Mouse (Mus musculus): ENCODE measurements around the gene Vmn2r66. TPM values are rescaled to one million over a fixed set of nuclear protein-coding genes. Genes with fewer than 3 reads are reported as not detected.

The Vmn2r66 gene
- not detected in 2 replicates for polyA plus RNA-seq (2012; rRNA removed)

GRCm38 (mm10) chr7:85012168-85012567 is at the start of gene Vmn2r66:
Vmn2r66 (minus strand) TSS chr7:85012268.

DNA sequence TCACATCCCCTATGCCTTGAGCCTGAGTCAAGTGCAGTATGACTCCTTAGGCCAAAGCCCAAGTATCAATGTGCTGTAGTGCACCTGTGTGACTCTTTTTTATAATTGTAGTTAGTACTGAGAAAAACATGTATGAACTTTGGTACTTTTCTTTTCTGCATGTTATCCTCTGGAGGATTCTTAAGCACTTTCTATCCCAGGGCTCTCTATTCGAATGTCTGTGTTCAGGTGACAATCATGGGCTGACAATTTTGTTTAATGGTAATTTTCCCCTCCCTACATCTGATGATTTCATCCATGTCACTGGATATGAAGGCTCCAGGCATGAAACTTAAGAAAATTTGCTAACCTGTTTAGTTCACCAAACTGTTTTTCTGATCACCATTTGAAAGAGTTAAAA is 48.1 kb downstream of the Vmn2r66 start, which contains the start of gene Vmn2r65:
TSS of gene Vmn2r65 (minus strand) at position 101 of the 400 bp plus-strand sequence.

Other genes starting within 250 kb of the Vmn2r66 start
- gene Olfr291, start 158.7 kb downstream of the Vmn2r66 start, polyA plus RNA-seq (2012; rRNA removed): not detected in 2 replicates
- not detected in 2 replicates for gene Vmn2r65, start 48.2 kb downstream of the Vmn2r66 start, polyA plus RNA-seq (2012; rRNA removed)
- not detected in 2 replicates for gene Vmn2r67, start 143.7 kb upstream of the Vmn2r66 start, polyA plus RNA-seq (2012; rRNA removed)
- gene Vmn2r68, start 225.5 kb upstream of the Vmn2r66 start, polyA plus RNA-seq (2012; rRNA removed): not detected in 2 replicates

All from stomach, adult 2 months (tissue).